Mouse (Mus musculus) midbrain, embryonic 16.5 days (tissue): ENCODE measurements around the gene Tmem206. TPM values are rescaled to one million over a fixed set of nuclear protein-coding genes. Genes with fewer than 3 reads are reported as not detected.
A peak's percentile ranks its signal among the peaks of the same experiment; 100 is the strongest.

ENCODE experiments used
- ATAC-seq: fragments of 200-750 bp; cut with Nextera tagmentation; 2 replicates; pipeline ENCODE4 v1.8.0; 2017; ENCODE audit warnings: moderate TSS enrichment
- H3K27ac ChIP-seq: fragments of 300-500 bp; sonication (generic); 2 replicates; pipeline ENCODE4 v1.5.1; 2014; ENCODE audit warnings: mild to moderate bottlenecking, low read length, mixed read lengths
- H3K27me3 ChIP-seq: fragments of 300-500 bp; sonication (generic); 2 replicates; pipeline ENCODE4 v1.6.1; 2014; ENCODE audit warnings: low read depth, low read length, mixed read lengths; ENCODE audit not compliant: control insufficient read depth, insufficient read depth
- H3K36me3 ChIP-seq: fragments of 300-500 bp; sonication (generic); 2 replicates; pipeline ENCODE4 v1.6.1; 2014; ENCODE audit warnings: mild to moderate bottlenecking, low read length, moderate library complexity, mixed read lengths; ENCODE audit not compliant: control insufficient read depth, insufficient read depth
- H3K4me1 ChIP-seq: fragments of 300-500 bp; sonication (generic); 2 replicates; pipeline ENCODE4 v1.6.1; 2014; ENCODE audit warnings: mild to moderate bottlenecking, low read length, mixed read lengths; ENCODE audit not compliant: control insufficient read depth, insufficient read depth
- H3K4me2 ChIP-seq: fragments of 300-500 bp; sonication (generic); 2 replicates; pipeline ENCODE4 v1.6.1; 2014; ENCODE audit warnings: mild to moderate bottlenecking, low read length, mixed read lengths
- H3K4me3 ChIP-seq: fragments of 300-500 bp; sonication (generic); 2 replicates; pipeline ENCODE4 v1.5.1; 2014; ENCODE audit warnings: low read depth, mild to moderate bottlenecking, low read length, moderate library complexity, mixed read lengths
- H3K9ac ChIP-seq: fragments of 300-500 bp; sonication (generic); 2 replicates; pipeline ENCODE4 v1.6.1; 2014; ENCODE audit warnings: low read depth, low read length, mixed read lengths
- H3K9me3 ChIP-seq: fragments of 300-500 bp; sonication (generic); replicated peaks from 2 replicates; pipeline ENCODE4 v1.6.1; 2014; ENCODE audit warnings: mild to moderate bottlenecking, low read length, mixed read lengths; ENCODE audit not compliant: control insufficient read depth, poor library complexity, severe bottlenecking
- WGBS: fragments of 180-500 bp; shearing (Covaris S2); extraction: QIAGEN DNeasy Blood & Tissue Kit; methylation state at CpG from one replicate; pipeline ENCODE4 v1.1.7; 2014; 5-methylcytosine and 5-hydroxymethylcytosine counted together
- polyA plus RNA-seq: library from polyadenylated mRNA; unstranded; fragments of >200 nt; fragmentation: Nextera tagmentation; extraction: Ambion mirVana; gene quantifications from 2 replicates; pipeline ENCODE4 v1.2.1, GENCODE M21; 2015

Gene Tmem206
- polyA plus RNA-seq, 1 experiment from 2014 or later: 41.0 TPM

DNA sequence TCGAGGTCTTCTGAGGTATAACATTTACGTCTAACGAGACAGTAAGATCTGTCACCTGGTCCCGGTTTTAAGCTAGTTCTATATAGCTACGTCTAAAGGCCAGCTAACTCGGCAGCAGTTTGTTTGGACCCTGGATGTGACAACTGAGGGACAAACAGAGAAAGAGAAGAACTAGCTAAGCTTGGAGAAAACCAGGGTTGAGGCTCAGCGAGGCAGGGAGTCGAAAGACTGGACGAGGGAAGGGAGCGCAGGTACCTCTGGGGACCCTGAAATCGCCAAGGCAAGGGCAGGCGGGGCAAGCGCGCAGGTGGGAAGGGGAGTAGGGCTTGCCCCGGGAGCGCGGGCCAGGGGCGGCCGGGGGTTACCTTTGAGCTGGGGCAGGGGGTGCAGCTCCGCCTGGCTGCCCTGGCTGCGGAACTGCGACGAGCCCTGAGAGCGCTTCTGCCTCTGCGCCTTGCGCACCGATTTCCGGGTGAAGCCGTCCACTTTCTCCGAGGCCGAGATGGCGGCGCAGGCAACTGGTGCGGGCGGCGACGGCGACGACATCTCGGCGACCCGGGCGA is 70.2 kb downstream of the Tmem206 start:
- H3K4me1 ChIP-seq: peaks cover 3% of the 10 kb centered on the region
- WGBS: under 1% methylated on average over 28 of the region's 43 CpGs
- peak overlapping the region; percentile 65 for H3K4me3 ChIP-seq
- H3K27ac ChIP-seq: peak overlapping the region; percentile 76
- H3K9ac ChIP-seq: peak overlapping the region; percentile 63
- peaks cover 3% of the 10 kb centered on the region; the same call in 1 of the 2 replicates for H3K27me3 ChIP-seq
- H3K4me2 ChIP-seq: peak overlapping the region; percentile 59
- no peaks in the 10 kb centered on the region for H3K9me3 ChIP-seq
- ATAC-seq: no peak
- no peaks in the 10 kb centered on the region for H3K36me3 ChIP-seq

DNA sequence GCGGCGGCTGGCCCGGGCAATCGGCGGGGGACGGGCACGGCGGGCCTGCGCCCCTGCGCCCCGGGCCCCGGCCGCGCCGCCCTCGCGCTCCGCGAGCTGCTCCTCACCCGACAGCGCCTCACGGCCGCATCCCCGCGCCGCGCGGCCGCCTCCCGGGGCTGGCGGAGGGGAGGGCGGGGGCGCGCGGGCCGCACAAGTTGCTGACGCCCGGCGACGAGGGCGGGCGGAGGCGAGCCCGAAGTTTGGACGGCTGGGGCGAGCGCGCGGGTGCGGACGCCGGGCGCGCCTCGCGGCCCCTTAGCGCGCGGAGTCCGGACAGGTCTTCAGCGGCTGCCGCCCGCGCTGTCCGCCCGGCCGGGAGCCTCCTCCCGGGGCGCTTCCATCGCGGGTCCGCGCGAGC is 70.7 kb downstream of the Tmem206 start:
- Histone ChIP-seq H3K4me3 (peak overlapping the region; percentile 65), H3K9me3 (no peaks in the 10 kb centered on the region), H3K27ac (peak overlapping the region; percentile 76), H3K9ac (peak overlapping the region; percentile 63), H3K4me1 (peaks cover 3% of the 10 kb centered on the region), H3K36me3 (no peaks in the 10 kb centered on the region), H3K27me3 (peaks cover 3% of the 10 kb centered on the region; the same call in 1 of the 2 replicates), H3K4me2 (peak overlapping the region; percentile 59)
- ATAC-seq: peak; percentile 14
- 0% methylated on average over 47 of the region's 74 CpGs for WGBS

DNA sequence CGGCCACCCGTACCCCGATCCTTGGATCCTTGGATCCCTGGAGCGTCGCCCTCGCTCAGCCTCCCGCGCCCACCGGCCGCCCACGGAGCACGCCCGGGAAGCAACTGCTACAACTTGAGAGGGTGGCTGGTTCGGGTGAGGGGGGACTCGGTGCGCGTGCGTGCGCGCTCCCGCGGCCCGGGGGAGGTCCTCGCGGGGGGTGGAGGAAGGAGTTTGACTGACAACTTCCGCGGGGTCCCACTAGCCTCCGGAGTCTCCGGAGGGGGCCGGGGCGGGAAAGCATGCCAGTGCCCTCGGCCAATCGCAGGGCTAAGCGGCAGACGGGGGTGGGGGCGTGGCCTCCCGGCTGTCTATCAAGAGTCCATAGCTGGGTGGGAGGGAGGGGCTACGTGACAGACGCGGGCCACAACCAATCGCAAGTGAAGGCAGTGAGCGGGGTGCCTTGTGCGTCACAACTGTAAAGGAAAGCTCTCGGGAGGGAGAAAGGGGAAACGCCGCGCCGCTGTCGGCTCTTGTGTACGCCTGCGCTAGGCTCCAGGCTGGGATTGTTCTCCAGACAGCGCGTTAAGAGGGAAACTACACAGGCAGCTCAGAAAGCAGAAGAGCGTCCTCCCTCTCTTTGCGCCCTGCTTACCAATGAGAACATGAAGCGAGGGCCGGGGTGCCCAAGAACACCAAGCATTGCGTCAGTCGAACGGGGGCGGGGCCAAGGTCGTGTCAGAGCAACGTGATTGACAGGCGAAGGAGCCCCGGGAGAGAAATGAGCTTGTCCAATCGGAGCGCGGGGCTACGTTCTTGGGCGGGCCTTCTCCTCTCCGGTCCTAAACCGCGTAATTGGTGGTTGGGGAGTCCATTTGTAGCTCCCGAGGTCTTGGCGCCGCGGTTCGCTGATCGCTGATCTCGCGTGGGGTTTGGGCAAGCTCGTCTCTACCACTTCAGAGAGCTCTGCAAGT is 71.5 kb downstream of the Tmem206 start:
- WGBS: under 1% methylated on average over 76 of the region's 82 CpGs
- peak overlapping the region; percentile 69 for H3K9ac ChIP-seq
- no peaks in the 10 kb centered on the region for H3K9me3 ChIP-seq
- peaks cover 3% of the 10 kb centered on the region for H3K4me1 ChIP-seq
- peak overlapping the region; percentile 65 for H3K4me3 ChIP-seq
- peak overlapping the region; percentile 59 for H3K4me2 ChIP-seq
- H3K27me3 ChIP-seq: peaks cover 3% of the 10 kb centered on the region; the same call in 1 of the 2 replicates
- no peaks in the 10 kb centered on the region for H3K36me3 ChIP-seq
- peak; percentile 99 for ATAC-seq
- H3K27ac ChIP-seq: peak overlapping the region; percentile 96

Other genes with a start within 250 kb of the Tmem206 start
- gene Batf3, start 228.1 kb upstream of the Tmem206 start, polyA plus RNA-seq: 0.80 and 1.6 TPM in 2 replicates
- gene Fam71a, start 161.1 kb upstream of the Tmem206 start, polyA plus RNA-seq: not detected in 2 replicates
- gene Atf3, start 107.9 kb upstream of the Tmem206 start, polyA plus RNA-seq: 1.2 and 1.6 TPM in 2 replicates
- 121 and 139 TPM in 2 replicates for gene Nenf, start 7.7 kb upstream of the Tmem206 start, polyA plus RNA-seq
- gene Ppp2r5a, start 77.4 kb downstream of the Tmem206 start, polyA plus RNA-seq: 6.5 and 6.6 TPM in 2 replicates
- gene Dtl, start 249.6 kb downstream of the Tmem206 start, polyA plus RNA-seq: 3.4 and 5.9 TPM in 2 replicates
- 34.7 and 35.2 TPM in 2 replicates for gene Ints7, start 249.7 kb downstream of the Tmem206 start, polyA plus RNA-seq